Mouse (Mus musculus): ENCODE results near the gene Pabpn1. TPM values are rescaled to one million over a fixed set of nuclear protein-coding genes. Genes with fewer than 3 reads are reported as not detected.

The Pabpn1 gene
- polyA plus RNA-seq, 1 experiment from 2014 or later = 74.0 TPM

- Histone ChIP-seq H3K9me3 (no peaks in the 10 kb centered on the region), H3K4me2 (no peak overlapping the region), H3K9ac (no peak overlapping the region), H3K4me3 (no peak overlapping the region), H3K36me3 (no peaks in the 10 kb centered on the region), H3K27me3 (replicated peaks) (no peaks in the 10 kb centered on the region; the same call in 1 of the 2 replicates), H3K27ac (replicated peaks) (no peak overlapping the region), H3K4me1 (peaks cover 7% of the 10 kb centered on the region)
- ATAC-seq (ENCODE audit: extremely low read depth, insufficient number of reproducible peaks, low FRiP score, low TSS enrichment) = no peak
- whole genome bisulfite sequencing = 80% methylated on average over 4 of the region's 4 CpGs
Measured at GRCm38 (mm10) chr14:54868026-54868425, 24.3 kb upstream of the Pabpn1 start.

GRCm38 (mm10) chr14:54870861-54871260 is 21.4 kb upstream of the Pabpn1 start, which contains the start of gene Homez:
TSS of gene Homez (minus strand) at chr14:54870961.
- no peak for ATAC-seq (ENCODE audit: extremely low read depth, insufficient number of reproducible peaks, low FRiP score, low TSS enrichment)
- H3K27me3 ChIP-seq (replicated peaks) = peaks cover 3% of the 10 kb centered on the region; the same call in 1 of the 2 replicates
- H3K4me2 ChIP-seq = no peak within 1 kb of the TSS
- no peaks in the 10 kb centered on the region for H3K36me3 ChIP-seq
- H3K9me3 ChIP-seq = no peaks in the 10 kb centered on the region
- H3K4me1 ChIP-seq = peaks cover 6% of the 10 kb centered on the region
- no peak within 1 kb of the TSS for H3K27ac ChIP-seq (replicated peaks)
- 78% methylated on average over 5 of the region's 5 CpGs for WGBS
- no peak within 1 kb of the TSS for H3K9ac ChIP-seq
- no peak within 1 kb of the TSS for H3K4me3 ChIP-seq

GRCm38 (mm10) chr14:54874165-54874564 is 18.1 kb upstream of the Pabpn1 start:
- Histone ChIP-seq H3K9ac (no peak overlapping the region), H3K27ac (replicated peaks) (no peak overlapping the region), H3K9me3 (no peaks in the 10 kb centered on the region), H3K4me3 (no peak overlapping the region), H3K36me3 (no peaks in the 10 kb centered on the region), H3K27me3 (replicated peaks) (peaks cover 8% of the 10 kb centered on the region; the same call in 1 of the 2 replicates), H3K4me1 (peaks cover 17% of the 10 kb centered on the region), H3K4me2 (no peak overlapping the region)
- 83% methylated on average over 3 of the region's 3 CpGs for WGBS
- ATAC-seq (ENCODE audit: extremely low read depth, insufficient number of reproducible peaks, low FRiP score, low TSS enrichment) = no peak

- WGBS = 2% methylated on average over 36 of the region's 36 CpGs
- Histone ChIP-seq H3K4me2 (peak overlapping the region; percentile 99), H3K27me3 (replicated peaks) (peaks cover 8% of the 10 kb centered on the region; the same call in 1 of the 2 replicates), H3K9me3 (no peaks in the 10 kb centered on the region), H3K9ac (peak overlapping the region; percentile 83), H3K27ac (replicated peaks) (peak overlapping the region; percentile 83), H3K4me1 (peaks cover 17% of the 10 kb centered on the region), H3K36me3 (no peaks in the 10 kb centered on the region), H3K4me3 (peak overlapping the region; percentile 66)
- ATAC-seq (ENCODE audit: extremely low read depth, insufficient number of reproducible peaks, low FRiP score, low TSS enrichment) = no peak
Measured at GRCm38 (mm10) chr14:54875844-54876538, 16.3 kb upstream of the Pabpn1 start.

GRCm38 (mm10) chr14:54876539-54877047 is 15.7 kb upstream of the Pabpn1 start:
- Histone ChIP-seq H3K4me3 (peak overlapping the region; percentile 66), H3K27me3 (replicated peaks) (peaks cover 8% of the 10 kb centered on the region; the same call in 1 of the 2 replicates), H3K36me3 (no peaks in the 10 kb centered on the region), H3K27ac (replicated peaks) (peak overlapping the region; percentile 83), H3K9ac (peak overlapping the region; percentile 83), H3K4me1 (peaks cover 17% of the 10 kb centered on the region), H3K4me2 (peak overlapping the region; percentile 99), H3K9me3 (no peaks in the 10 kb centered on the region)
- under 1% methylated on average over 70 of the region's 72 CpGs for WGBS
- ATAC-seq (ENCODE audit: extremely low read depth, insufficient number of reproducible peaks, low FRiP score, low TSS enrichment) = peak; percentile 83

GRCm38 (mm10) chr14:54877048-54877715 is 15.1 kb upstream of the Pabpn1 start, which contains the start of gene Ppp1r3e:
TSS of gene Ppp1r3e (minus strand) at chr14:54877550.
- Histone ChIP-seq H3K4me1 (peaks cover 17% of the 10 kb centered on the region), H3K36me3 (no peaks in the 10 kb centered on the region), H3K27me3 (replicated peaks) (peaks cover 8% of the 10 kb centered on the region; the same call in 1 of the 2 replicates), H3K9me3 (no peaks in the 10 kb centered on the region), H3K27ac (replicated peaks) (peak within 1 kb of the TSS; percentile 83), H3K4me3 (peak within 1 kb of the TSS; percentile 66), H3K4me2 (peak within 1 kb of the TSS; percentile 99), H3K9ac (peak within 1 kb of the TSS; percentile 83)
- ATAC-seq (ENCODE audit: extremely low read depth, insufficient number of reproducible peaks, low FRiP score, low TSS enrichment) = peak; percentile 59; the same call in 1 of the 2 replicates
- under 1% methylated on average over 55 of the region's 61 CpGs for WGBS

- H3K36me3 ChIP-seq = peaks cover 28% of the 10 kb centered on the region
- 0 out of 2 replicates have a peak, but pooled peaks cover 3% of the 10 kb centered on the region for H3K27me3 ChIP-seq (replicated peaks)
- peak; percentile 79 for ATAC-seq (ENCODE audit: extremely low read depth, insufficient number of reproducible peaks, low FRiP score, low TSS enrichment)
- peak within 1 kb of the TSS; percentile 97 for H3K27ac ChIP-seq (replicated peaks)
- peak within 1 kb of the TSS; percentile 95 for H3K9ac ChIP-seq
- H3K4me1 ChIP-seq = peaks cover 25% of the 10 kb centered on the region
- peak within 1 kb of the TSS; percentile 82 for H3K4me3 ChIP-seq
- peak within 1 kb of the TSS; percentile 79 for H3K4me2 ChIP-seq
- under 1% methylated on average over 27 of the region's 27 CpGs for WGBS
- H3K9me3 ChIP-seq = no peaks in the 10 kb centered on the region
Measured at GRCm38 (mm10) chr14:54883154-54884021, 8.9 kb upstream of the Pabpn1 start, which contains the start of the genes Bcl2l2 and Gm20521. TSS of gene Bcl2l2 (plus strand) at chr14:54883377. TSS of gene Gm20521 (plus strand) at chr14:54883441.

GRCm38 (mm10) chr14:54884022-54884712 is 8.1 kb upstream of the Pabpn1 start:
- peak overlapping the region; percentile 95 for H3K9ac ChIP-seq
- peak overlapping the region; percentile 82 for H3K4me3 ChIP-seq
- 31% methylated on average over 21 of the region's 21 CpGs for WGBS
- no peak for ATAC-seq (ENCODE audit: extremely low read depth, insufficient number of reproducible peaks, low FRiP score, low TSS enrichment)
- H3K36me3 ChIP-seq = peaks cover 28% of the 10 kb centered on the region
- H3K9me3 ChIP-seq = no peaks in the 10 kb centered on the region
- peaks cover 25% of the 10 kb centered on the region for H3K4me1 ChIP-seq
- H3K27ac ChIP-seq (replicated peaks) = peak overlapping the region; percentile 97
- H3K27me3 ChIP-seq (replicated peaks) = no peaks in the 10 kb centered on the region
- peak overlapping the region; percentile 79 for H3K4me2 ChIP-seq

GRCm38 (mm10) chr14:54885309-54885708 is 7.0 kb upstream of the Pabpn1 start:
- WGBS = 90% methylated on average over 11 of the region's 11 CpGs
- Histone ChIP-seq H3K9me3 (no peaks in the 10 kb centered on the region), H3K9ac (peak overlapping the region; percentile 24; the same call in 1 of the 2 replicates), H3K4me1 (peaks cover 25% of the 10 kb centered on the region), H3K27me3 (replicated peaks) (no peaks in the 10 kb centered on the region), H3K4me3 (no peak overlapping the region), H3K36me3 (peaks cover 28% of the 10 kb centered on the region), H3K27ac (replicated peaks) (no peak overlapping the region), H3K4me2 (peak overlapping the region; percentile 79; the same call in 1 of the 2 replicates)
- no peak for ATAC-seq (ENCODE audit: extremely low read depth, insufficient number of reproducible peaks, low FRiP score, low TSS enrichment)

- ATAC-seq (ENCODE audit: extremely low read depth, insufficient number of reproducible peaks, low FRiP score, low TSS enrichment) = peak; percentile 98
- Histone ChIP-seq H3K9ac (peak overlapping the region; percentile 100), H3K36me3 (peaks cover 34% of the 10 kb centered on the region), H3K4me2 (peak overlapping the region; percentile 85), H3K4me3 (peak overlapping the region; percentile 94), H3K4me1 (peaks cover 36% of the 10 kb centered on the region), H3K9me3 (no peaks in the 10 kb centered on the region), H3K27me3 (replicated peaks) (no peaks in the 10 kb centered on the region), H3K27ac (replicated peaks) (peak overlapping the region; percentile 96)
- under 1% methylated on average over 38 of the region's 38 CpGs for WGBS
Measured at GRCm38 (mm10) chr14:54893651-54894181, 1.4 kb downstream of the Pabpn1 start.

Data from heart, embryonic 13.5 days (tissue).